In genomic region chr1:87649219-87649805, GRCm38 (mm10) we compare ENCODE assay signal across 21 mouse cellular contexts. TPM values are rescaled to one million over a fixed set of nuclear protein-coding genes. Genes with fewer than 3 reads are reported as not detected.
DNase-seq lines count a peak whose midpoint lies in the region; ATAC-seq and TF ChIP-seq lines count a peak whose summit lies in the region.
"Had no signal": no experiment of that assay in that cellular context is flagged by ENCODE, and none has a peak within 500 bp of the region (broad histone marks: within the 10 kb centered on the region; RNA-seq: fewer than 3 reads in every experiment).

No protein-coding gene starts in this region.

- H3K27ac ChIP-seq in heart, embryonic 11.5 days (ENCODE audit: low read depth, low read length), result 0 out of 2 replicates have a peak overlapping the region, but pooled peaks have one; percentile 1
- peak overlapping the region; percentile 78 for H3K27ac ChIP-seq in spleen, adult 2 months (ENCODE audit: insufficient read depth, low read length)
- peak overlapping the region; percentile 55; the same call in 1 of the 2 replicates for H3K27ac ChIP-seq in liver, embryonic 11.5 days (ENCODE audit: low read depth, low read length)
- H3K27ac ChIP-seq: hindbrain, embryonic 13.5 days; neural tube, embryonic 15.5 days had no signal

- 54% methylated on average over 4 of the region's 4 CpGs for WGBS in heart, embryonic 11.5 days (ENCODE audit: insufficient replicate concordance)
- WGBS in spleen, adult 2 months, result 62% methylated on average over 4 of the region's 4 CpGs
- WGBS in liver, embryonic 11.5 days, result 35% methylated on average over 4 of the region's 4 CpGs

- no peaks in the 10 kb centered on the region for H3K27me3 ChIP-seq in heart, embryonic 11.5 days (ENCODE audit: control insufficient read depth, insufficient read depth, low read length)
- H3K27me3 ChIP-seq in spleen, adult 2 months (ENCODE audit: control insufficient read depth, insufficient read depth, low read length), result no peaks in the 10 kb centered on the region
- H3K27me3 ChIP-seq in liver, embryonic 11.5 days (replicated peaks; ENCODE audit: control insufficient read depth, insufficient read depth, low read length), result no peaks in the 10 kb centered on the region
- H3K27me3 ChIP-seq: hindbrain, embryonic 13.5 days; neural tube, embryonic 15.5 days had no signal

- no peaks in the 10 kb centered on the region for H3K9me3 ChIP-seq in heart, embryonic 11.5 days (replicated peaks; ENCODE audit: control insufficient read depth, low read length)
- no peaks in the 10 kb centered on the region for H3K9me3 ChIP-seq in liver, embryonic 11.5 days (ENCODE audit: control insufficient read depth, low read length)
- H3K9me3 ChIP-seq: hindbrain, embryonic 13.5 days; neural tube, embryonic 15.5 days had no signal

- no peak for TF ChIP-seq POLR2A in spleen, adult 2 months (IDR thresholded peaks at IDR 0.05; ENCODE audit: low read depth, low read length)

- TF ChIP-seq CTCF in spleen, adult 2 months (IDR thresholded peaks at IDR 0.05; ENCODE audit: extremely low read depth, insufficient read depth, insufficient read length, insufficient replicate concordance), result no peak

- no peak overlapping the region for H3K4me3 ChIP-seq in heart, embryonic 11.5 days (ENCODE audit: low read depth, low read length)
- H3K4me3 ChIP-seq in spleen, adult 2 months (ENCODE audit: extremely low read depth, insufficient read depth, insufficient read length), result no peak overlapping the region
- no peak overlapping the region for H3K4me3 ChIP-seq in liver, embryonic 11.5 days (ENCODE audit: low read depth, low read length)
- H3K4me3 ChIP-seq: hindbrain, embryonic 13.5 days; myocyte; neural tube, embryonic 15.5 days had no signal

- H3K4me2 ChIP-seq in heart, embryonic 11.5 days, result no peak overlapping the region
- H3K4me2 ChIP-seq in liver, embryonic 11.5 days, result no peak overlapping the region
- H3K4me2 ChIP-seq: hindbrain, embryonic 13.5 days; neural tube, embryonic 15.5 days had no signal

- peaks cover 7% of the 10 kb centered on the region; the same call in 1 of the 2 replicates for H3K4me1 ChIP-seq in heart, embryonic 11.5 days (ENCODE audit: control insufficient read depth, insufficient read depth, low read length)
- H3K4me1 ChIP-seq in spleen, adult 2 months (ENCODE audit: control insufficient read depth, insufficient read depth, insufficient read length), result peaks cover 42% of the 10 kb centered on the region
- peaks cover 42% of the 10 kb centered on the region for H3K4me1 ChIP-seq in liver, embryonic 11.5 days (replicated peaks; ENCODE audit: control insufficient read depth, insufficient read depth, low read length)
- H3K4me1 ChIP-seq: hindbrain, embryonic 13.5 days; neural tube, embryonic 15.5 days had no signal

- no peaks in the 10 kb centered on the region for H3K36me3 ChIP-seq in heart, embryonic 11.5 days (ENCODE audit: control insufficient read depth, insufficient read depth, low read length)
- H3K36me3 ChIP-seq in spleen, adult 2 months (ENCODE audit: control insufficient read depth, insufficient read depth, low read length), result peaks cover 4% of the 10 kb centered on the region; the same call in 1 of the 2 replicates
- no peaks in the 10 kb centered on the region for H3K36me3 ChIP-seq in liver, embryonic 11.5 days (ENCODE audit: control insufficient read depth, insufficient read depth, low read length)
- H3K36me3 ChIP-seq: hindbrain, embryonic 13.5 days; neural tube, embryonic 15.5 days had no signal

- H3K9ac ChIP-seq in heart, embryonic 11.5 days (ENCODE audit: low read depth, low read length), result no peak overlapping the region
- no peak overlapping the region for H3K9ac ChIP-seq in liver, embryonic 11.5 days (ENCODE audit: low read depth, low read length)
- H3K9ac ChIP-seq: forebrain, postnatal 0 days; hindbrain, embryonic 13.5 days; neural tube, embryonic 15.5 days had no signal

- peak; percentile 39; the same call in 1 of the 2 replicates for ATAC-seq in heart, embryonic 11.5 days (replicated peaks; ENCODE audit: insufficient number of reproducible peaks, low FRiP score, low TSS enrichment)
- ATAC-seq in liver, embryonic 11.5 days (replicated peaks; ENCODE audit: low FRiP score), result 0 out of 2 replicates have a peak, but pooled peaks have one; percentile 11
- ATAC-seq: forebrain, postnatal 0 days had no signal

- no peak for DNase-seq in heart, adult 8-10 months (ENCODE audit: low spot score)
- no peak for DNase-seq in spleen, adult 2 months (ENCODE audit: low read depth in 1 of 2, low spot score in 2 of 2)
- DNase-seq in spleen, adult 12 weeks (ENCODE audit: low spot score), result no peak
- no peak for DNase-seq in liver, embryonic 11.5 days (ENCODE audit: low spot score)
- DNase-seq in testis, postnatal 10 days (ENCODE audit: low spot score), result no peak
- DNase-seq in thymus, postnatal 25 days, result no peak
- no peak for DNase-seq in kidney, adult 18-20 months
- DNase-seq: adrenal gland, postnatal 14 days; cerebellum, adult 8-10 months; forebrain, postnatal 0 days; heart, postnatal 10 days; kidney, adult 8-10 months; kidney, postnatal 4 days; left cerebral cortex, postnatal 4 days; lung, adult 18-20 months; lung, postnatal 4 days; midbrain, embryonic 14.5 days had no signal

RNA-seq across cellular contexts. Expression of gene Inpp5d, which starts 29.2 kb away (rescaled TPM):
- 4.3 and 5.9 TPM in 2 replicates for polyA plus RNA-seq in heart, embryonic 11.5 days (2014; fragmentation: Nextera tagmentation; extraction: Ambion mirVana)
- 10 to 100 TPM in 1 of 4 experiments, 1 to 10 TPM in 3; 8.8 to 12.5 (median 9.7) TPM for total RNA-seq in heart, adult 8-10 months (2022)
- polyA plus RNA-seq in spleen, adult 2 months (2012; rRNA removed), result 204 and 282 TPM in 2 replicates
- 30.8 and 31.0 TPM in 2 replicates for polyA plus RNA-seq in liver, embryonic 11.5 days (2014; fragmentation: Nextera tagmentation; extraction: Ambion mirVana)

Comparison
In these comparisons a context has a peak if more than half of its experiments do, and no peak if none do; other contexts are left out.
1. H3K27ac ChIP-seq: peak in every context shown above with its lines; median percentile 78 in spleen, adult 2 months; 55 in liver, embryonic 11.5 days; 1 in heart, embryonic 11.5 days.